Mouse (Mus musculus) brown adipose tissue, adult 24 weeks (tissue): Measurements from ENCODE around the gene Gm10721. TPM values are rescaled to one million over a fixed set of nuclear protein-coding genes. Genes with fewer than 3 reads are reported as not detected.
"Not testable (repeated sequence)": the region's sequence is repeated elsewhere in the genome, so short reads cannot be mapped to it uniquely, and the experiment has no call there.

Source experiments
- H3K27ac ChIP-seq: fragments of 200-500 bp; replicated peaks from 2 replicates; pipeline ENCODE4 v1.5.1; 2012; ENCODE audit warnings: low read depth, mild to moderate bottlenecking, low read length
- H3K4me1 ChIP-seq: fragments of 200-500 bp; 2 replicates; pipeline ENCODE4 v1.6.1; 2012; ENCODE audit warnings: low read length, mixed read lengths; ENCODE audit not compliant: control insufficient read depth, insufficient read depth, insufficient read length
- H3K4me3 ChIP-seq: fragments of 200-500 bp; 2 replicates; pipeline ENCODE4 v1.5.1; 2012; ENCODE audit warnings: low read depth, mild to moderate bottlenecking, low read length, moderate library complexity; ENCODE audit not compliant: insufficient read depth
- polyA plus RNA-seq: library from polyadenylated mRNA; stranded (reverse); fragments of >200 nt; gene quantifications from 2 replicates; pipeline ENCODE4 v1.2.4, GENCODE M21; 2012; ENCODE audit not compliant: missing spikeins, insufficient read depth, insufficient read length

Gene Gm10721
- polyA plus RNA-seq, 1 experiment, result not detected

DNA sequence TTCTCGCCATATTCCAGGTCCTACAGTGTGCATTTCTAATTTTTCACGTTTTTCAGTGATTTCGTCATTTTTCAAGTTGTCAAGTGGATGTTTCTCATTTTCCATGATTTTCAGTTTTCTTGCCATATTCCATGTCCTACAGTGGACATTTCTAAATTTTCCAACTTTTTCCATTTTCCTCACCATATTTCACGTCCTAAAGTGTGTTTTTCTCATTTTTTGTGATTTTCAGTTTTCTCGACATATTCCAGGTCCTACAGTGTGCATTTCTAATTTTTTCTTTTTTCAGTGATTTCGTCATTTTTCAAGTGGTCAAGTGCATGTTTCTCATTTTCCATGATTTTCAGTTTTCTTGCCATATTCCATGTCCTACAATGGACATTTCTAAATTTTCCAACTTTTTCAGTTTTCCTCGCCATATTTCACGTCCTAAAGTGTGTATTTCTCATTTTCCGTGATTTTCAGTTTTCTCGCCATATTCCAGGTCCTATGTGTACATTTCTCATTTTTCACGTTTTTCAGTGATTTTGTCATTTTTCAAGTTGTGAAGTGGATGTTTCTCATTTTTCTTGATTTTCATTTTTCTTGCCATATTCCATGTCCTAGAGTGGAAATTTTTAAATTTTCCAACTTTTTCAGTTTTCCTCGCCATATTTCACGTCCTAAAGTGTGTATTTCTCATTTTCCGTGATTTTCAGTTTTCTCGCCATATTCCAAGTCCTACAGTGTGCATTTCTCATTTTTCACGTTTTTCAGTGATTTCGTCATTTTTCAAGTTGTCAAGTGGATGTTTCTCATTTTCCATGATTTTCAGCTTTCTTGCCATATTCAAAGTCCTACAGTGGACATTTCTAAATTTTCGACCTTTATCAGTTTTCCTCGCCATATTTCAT, 7.1 kb downstream of the Gm10721 start:
- H3K4me3 ChIP-seq, H3K27ac ChIP-seq, H3K4me1 ChIP-seq: not testable (repeated sequence)

DNA sequence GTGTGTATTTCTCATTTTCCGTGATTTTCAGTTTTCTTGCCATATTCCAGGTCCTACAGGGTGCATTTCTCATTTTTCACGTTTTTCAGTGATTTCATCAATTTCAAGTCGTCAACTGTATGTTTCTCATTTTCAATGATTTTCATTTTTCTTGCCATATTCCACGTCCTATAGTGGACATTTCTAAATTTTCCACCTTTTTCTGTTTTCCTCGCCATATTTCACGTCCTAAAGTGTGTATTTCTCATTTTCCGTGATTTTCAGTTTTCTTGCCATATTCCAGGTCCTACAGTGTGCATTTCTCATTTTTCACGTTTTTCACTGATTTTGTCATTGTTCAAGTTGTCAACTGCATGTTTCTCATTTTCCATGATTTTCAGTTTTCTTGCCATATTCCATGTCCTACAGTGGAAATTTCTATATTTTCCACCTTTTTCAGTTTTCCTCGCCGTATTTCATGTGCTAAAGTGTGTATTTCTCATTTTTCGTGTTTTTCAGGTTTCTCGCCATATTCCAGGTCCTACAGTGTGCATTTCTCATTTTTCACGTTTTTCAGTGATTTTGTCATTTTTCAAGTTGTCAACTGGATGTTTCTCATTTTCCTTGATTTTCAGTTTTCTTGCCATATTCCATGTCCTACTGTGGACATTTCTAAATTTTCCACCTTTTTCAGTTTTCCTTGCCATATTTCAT, 9.5 kb downstream of the Gm10721 start:
- H3K4me1 ChIP-seq, H3K4me3 ChIP-seq, H3K27ac ChIP-seq: not testable (repeated sequence)

DNA sequence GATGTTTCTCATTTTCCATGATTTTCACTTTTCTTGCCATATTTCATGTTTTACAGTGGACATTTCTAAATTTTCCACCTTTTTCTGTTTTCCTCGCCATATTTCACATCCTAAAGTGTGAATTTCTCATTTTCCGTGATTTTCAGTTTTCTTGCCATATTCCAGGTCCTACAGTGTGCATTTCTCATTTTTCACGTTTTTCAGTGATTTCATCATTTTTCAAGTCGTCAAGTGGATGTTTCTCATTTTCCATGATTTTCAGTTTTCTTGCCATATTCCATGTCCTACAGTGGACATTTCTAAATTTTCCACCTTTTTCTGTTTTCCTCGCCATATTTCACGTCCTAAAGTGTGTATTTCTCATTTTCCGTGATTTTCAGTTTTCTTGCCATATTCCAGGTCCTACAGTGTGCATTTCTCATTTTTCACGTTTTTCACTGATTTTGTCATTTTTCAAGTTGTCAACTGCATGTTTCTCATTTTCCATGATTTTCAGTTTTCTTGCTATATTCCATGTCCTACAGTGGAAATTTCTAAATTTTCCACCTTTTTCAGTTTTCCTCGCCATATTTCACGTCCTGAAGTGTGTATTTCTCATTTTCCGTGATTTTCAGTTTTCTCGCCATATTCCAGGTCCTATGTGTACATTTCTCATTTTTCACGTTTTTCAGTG, 10.5 kb downstream of the Gm10721 start, which contains the start of gene Gm10718:
Gene Gm10718, plus strand, starts transcription at position 236 of the 673 bp plus-strand sequence.
- H3K4me3 ChIP-seq, H3K4me1 ChIP-seq, H3K27ac ChIP-seq: not testable (repeated sequence)

DNA sequence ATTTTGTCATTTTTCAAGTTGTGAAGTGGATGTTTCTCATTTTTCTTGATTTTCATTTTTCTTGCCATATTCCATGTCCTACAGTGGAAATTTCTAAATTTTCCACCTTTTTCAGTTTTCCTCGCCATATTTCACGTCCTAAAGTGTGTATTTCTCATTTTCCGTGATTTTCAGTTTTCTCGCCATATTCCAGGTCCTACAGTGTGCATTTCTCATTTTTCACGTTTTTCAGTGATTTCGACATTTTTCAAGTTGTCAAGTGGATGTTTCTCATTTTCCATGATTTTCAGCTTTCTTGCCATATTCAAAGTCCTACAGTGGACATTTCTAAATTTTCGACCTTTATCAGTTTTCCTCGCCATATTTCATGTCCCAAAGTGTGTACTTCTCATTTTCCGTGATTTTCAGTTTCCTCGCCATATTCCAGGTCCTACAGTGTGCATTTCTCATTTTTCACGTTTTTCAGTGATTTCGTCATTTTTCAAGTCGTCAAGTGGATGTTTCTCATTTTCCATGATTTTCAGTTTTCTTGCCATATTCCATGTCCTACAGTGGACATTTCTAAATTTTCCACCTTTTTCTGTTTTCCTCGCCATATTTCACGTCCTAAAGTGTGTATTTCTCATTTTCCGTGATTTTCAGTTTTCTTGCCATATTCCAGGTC, 11.2 kb downstream of the Gm10721 start:
- H3K4me3 ChIP-seq, H3K4me1 ChIP-seq, H3K27ac ChIP-seq: not testable (repeated sequence)

DNA sequence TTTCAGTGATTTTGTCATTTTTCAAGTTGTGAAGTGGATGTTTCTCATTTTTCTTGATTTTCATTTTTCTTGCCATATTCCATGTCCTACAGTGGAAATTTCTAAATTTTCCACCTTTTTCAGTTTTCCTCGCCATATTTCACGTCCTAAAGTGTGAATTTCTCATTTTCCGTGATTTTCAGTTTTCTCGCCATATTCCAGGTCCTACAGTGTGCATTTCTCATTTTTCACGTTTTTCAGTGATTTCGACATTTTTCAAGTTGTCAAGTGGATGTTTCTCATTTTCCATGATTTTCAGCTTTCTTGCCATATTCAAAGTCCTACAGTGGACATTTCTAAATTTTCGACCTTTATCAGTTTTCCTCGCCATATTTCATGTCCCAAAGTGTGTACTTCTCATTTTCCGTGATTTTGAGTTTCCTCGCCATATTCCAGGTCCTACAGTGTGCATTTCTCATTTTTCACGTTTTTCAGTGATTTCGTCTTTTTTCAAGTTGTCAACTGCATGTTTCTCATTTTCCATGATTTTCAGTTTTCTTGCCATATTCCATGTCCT, 12.1 kb downstream of the Gm10721 start, which contains the start of gene Gm10717:
Gene Gm10717, plus strand, starts transcription at position 506 of the 556 bp plus-strand sequence.
- H3K4me3 ChIP-seq, H3K4me1 ChIP-seq, H3K27ac ChIP-seq: not testable (repeated sequence)

DNA sequence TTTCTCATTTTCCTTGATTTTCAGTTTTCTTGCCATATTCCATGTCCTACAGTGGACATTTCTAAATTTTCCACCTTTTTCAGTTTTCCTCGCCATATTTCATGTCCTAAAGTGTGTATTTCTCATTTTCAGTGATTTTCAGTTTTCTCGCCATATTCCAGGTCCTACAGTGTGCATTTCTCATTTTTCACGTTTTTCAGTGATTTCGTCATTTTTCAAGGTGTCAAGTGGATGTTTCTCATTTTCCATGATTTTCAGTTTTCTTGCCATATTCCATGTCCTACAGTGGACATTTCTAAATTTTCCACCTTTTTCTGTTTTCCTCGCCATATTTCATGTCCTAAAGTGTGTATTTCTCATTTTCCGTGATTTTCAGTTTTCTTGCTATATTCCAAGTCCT, 12.7 kb downstream of the Gm10721 start:
- not testable (repeated sequence) for H3K4me3 ChIP-seq, H3K27ac ChIP-seq, H3K4me1 ChIP-seq

DNA sequence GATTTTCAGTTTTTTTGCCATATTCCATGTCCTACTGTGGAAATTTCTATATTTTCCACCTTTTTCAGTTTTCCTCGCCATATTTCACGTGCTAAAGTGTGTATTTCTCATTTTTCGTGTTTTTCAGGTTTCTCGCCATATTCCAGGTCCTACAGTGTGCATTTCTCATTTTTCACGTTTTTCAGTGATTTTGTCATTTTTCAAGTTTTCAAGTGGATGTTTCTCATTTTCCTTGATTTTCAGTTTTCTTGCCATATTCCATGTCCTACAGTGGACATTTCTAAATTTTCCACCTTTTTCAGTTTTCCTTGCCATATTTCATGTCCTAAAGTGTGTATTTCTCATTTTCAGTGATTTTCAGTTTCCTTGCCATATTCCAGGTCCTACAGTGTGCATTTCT, 13.2 kb downstream of the Gm10721 start:
- not testable (repeated sequence) for H3K4me1 ChIP-seq, H3K4me3 ChIP-seq, H3K27ac ChIP-seq

DNA sequence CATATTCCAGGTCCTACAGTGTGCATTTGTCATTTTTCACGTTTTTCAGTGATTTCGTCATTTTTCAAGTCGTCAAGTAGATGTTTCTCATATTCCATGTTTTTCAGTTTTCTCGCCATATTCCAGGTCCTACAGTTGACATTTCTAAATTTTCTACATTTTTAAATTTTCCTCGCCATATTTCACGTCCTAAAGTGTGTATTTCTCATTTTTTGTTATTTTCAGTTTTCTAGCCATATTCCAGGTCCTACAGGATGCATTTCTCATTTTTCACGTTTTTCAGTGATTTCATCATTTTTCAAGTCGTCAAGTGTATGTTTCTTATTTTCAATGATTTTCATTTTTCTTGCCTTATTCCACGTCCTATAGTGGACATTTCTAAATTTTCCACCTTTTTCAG, 13.8 kb downstream of the Gm10721 start:
- not testable (repeated sequence) for H3K27ac ChIP-seq, H3K4me1 ChIP-seq, H3K4me3 ChIP-seq

DNA sequence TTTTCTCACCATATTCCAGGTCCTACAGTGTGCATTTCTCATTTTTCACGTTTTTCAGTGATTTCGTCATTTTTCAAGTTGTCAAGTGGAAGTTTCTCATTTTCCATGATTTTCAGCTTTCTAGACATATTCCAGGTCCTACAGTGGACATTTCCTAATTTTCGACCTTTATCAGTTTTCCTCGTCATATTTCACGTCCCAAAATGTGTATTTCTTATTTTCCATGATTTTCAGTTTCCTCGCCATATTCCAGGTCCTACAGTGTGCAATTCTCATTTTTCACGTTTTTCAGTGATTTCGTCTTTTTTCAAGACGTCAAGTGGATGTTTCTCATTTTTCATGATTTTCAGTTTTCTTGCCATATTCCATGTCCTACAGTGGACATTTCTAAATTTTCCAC, 14.3 kb downstream of the Gm10721 start:
- not testable (repeated sequence) for H3K4me1 ChIP-seq, H3K4me3 ChIP-seq, H3K27ac ChIP-seq

DNA sequence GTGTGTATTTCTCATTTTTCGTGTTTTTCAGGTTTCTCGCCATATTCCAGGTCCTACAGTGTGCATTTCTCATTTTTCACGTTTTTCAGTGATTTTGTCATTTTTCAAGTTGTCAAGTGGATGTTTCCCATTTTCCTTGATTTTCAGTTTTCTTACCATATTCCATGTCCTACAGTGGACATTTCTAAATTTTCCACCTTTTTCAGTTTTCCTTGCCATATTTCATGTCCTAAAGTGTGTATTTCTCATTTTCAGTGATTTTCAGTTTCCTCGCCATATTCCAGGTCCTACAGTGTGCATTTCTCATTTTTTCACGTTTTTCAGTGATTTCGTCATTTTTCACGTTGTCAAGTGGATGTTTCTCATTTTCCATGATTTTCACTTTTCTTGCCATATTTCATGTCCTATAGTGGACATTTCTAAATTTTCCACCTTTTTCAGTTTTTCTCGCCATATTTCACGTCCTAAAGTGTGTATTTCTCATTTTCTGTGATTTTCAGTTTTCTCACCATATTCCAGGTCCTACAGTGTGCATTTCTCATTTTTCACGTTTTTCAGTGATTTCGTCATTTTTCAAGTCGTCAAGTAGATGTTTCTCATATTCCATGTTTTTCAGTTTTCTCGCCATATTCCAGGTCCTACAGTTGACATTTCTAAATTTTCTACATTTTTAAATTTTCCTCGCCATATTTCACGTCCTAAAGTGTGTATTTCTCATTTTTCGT, 16.5 kb downstream of the Gm10721 start:
- H3K27ac ChIP-seq, H3K4me1 ChIP-seq, H3K4me3 ChIP-seq: not testable (repeated sequence)

DNA sequence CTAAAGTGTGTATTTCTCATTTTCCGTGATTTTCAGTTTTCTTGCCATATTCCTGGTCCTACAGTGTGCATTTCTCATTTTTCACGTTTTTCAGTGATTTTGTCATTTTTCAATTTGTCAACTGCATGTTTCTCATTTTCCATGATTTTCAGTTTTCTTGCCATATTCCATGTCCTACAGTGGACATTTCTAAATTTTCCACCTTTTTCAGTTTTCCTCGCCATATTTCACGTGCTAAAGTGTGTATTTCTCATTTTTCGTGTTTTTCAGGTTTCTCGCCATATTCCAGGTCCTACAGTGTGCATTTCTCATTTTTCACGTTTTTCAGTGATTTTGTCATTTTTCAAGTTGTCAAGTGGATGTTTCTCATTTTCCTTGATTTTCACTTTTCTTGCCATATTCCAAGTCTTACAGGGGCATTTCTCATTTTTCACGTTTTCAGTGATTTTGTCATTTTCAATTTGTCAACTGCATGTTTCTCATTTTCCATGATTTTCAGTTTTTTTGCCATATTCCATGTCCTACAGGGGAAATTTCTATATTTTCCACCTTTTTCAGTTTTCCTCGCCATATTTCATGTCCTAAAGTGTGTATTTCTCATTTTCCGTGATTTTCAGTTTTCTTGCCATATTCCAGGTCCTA, 17.9 kb downstream of the Gm10721 start:
- H3K4me1 ChIP-seq, H3K27ac ChIP-seq, H3K4me3 ChIP-seq: not testable (repeated sequence)

DNA sequence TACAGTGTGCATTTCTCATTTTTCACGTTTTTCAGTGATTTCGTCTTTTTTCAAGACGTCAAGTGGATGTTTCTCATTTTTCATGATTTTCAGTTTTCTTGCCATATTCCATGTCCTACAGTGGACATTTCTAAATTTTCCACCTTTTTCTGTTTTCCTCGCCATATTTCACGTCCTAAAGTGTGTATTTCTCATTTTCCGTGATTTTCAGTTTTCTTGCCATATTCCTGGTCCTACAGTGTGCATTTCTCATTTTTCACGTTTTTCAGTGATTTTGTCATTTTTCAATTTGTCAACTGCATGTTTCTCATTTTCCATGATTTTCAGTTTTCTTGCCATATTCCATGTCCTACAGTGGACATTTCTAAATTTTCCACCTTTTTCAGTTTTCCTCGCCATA, 21.4 kb downstream of the Gm10721 start, which contains the start of gene Gm17535:
Gene Gm17535, plus strand, starts transcription at position 301 of the 400 bp plus-strand sequence.
- H3K27ac ChIP-seq, H3K4me3 ChIP-seq, H3K4me1 ChIP-seq: not testable (repeated sequence)

DNA sequence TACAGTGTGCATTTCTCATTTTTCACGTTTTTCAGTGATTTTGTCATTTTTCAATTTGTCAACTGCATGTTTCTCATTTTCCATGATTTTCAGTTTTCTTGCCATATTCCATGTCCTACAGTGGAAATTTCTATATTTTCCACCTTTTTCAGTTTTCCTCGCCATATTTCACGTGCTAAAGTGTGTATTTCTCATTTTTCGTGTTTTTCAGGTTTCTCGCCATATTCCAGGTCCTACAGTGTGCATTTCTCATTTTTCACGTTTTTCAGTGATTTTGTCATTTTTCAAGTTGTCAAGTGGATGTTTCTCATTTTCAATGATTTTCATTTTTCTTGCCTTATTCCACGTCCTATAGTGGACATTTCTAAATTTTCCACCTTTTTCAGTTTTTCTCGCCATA, 23.6 kb downstream of the Gm10721 start, which contains the start of gene Gm10715:
Gene Gm10715, plus strand, starts transcription at position 301 of the 400 bp plus-strand sequence.
- H3K4me3 ChIP-seq, H3K4me1 ChIP-seq, H3K27ac ChIP-seq: not testable (repeated sequence)

DNA sequence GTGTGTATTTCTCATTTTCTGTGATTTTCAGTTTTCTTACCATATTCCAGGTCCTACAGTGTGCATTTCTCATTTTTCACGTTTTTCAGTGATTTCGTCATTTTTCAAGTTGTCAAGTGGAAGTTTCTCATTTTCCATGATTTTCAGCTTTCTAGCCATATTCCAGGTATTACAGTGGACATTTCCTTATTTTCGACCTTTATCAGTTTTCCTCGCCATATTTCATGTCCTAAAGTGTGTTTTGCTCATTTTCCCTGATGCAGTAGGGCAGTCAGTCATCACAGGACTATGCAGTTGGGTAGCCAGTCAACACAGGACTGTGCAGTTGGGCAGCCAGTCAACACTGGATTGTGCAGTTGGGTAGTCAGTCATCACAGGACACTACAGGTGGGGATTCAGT, 25.2 kb downstream of the Gm10721 start:
- H3K4me1 ChIP-seq, H3K4me3 ChIP-seq, H3K27ac ChIP-seq: not testable (repeated sequence)
